Comparison of ENCODE assay signal across 11 mouse cellular contexts in the genomic region with DNA sequence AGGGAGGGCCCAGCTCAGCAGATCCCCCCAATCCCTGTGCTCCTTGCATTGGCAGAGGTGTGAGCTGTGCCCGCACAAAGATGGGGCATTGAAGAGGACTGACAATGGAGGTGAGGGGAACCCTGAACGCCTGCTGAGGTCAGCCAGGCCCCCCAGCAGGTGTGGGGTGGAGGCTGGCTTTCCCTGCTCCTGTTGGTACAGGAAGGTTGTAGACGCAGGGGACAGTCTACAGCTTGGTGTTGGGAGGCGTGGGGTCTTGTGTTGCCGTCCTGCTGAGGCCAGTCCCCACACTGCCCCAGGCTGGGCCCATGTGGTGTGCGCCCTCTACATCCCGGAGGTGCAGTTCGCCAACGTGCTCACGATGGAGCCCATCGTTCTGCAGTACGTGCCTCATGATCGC. TPM values are rescaled to one million over a fixed set of nuclear protein-coding genes. Genes with fewer than 3 reads are reported as not detected.
DNase-seq lines count a peak whose midpoint lies in the region; ATAC-seq and TF ChIP-seq lines count a peak whose summit lies in the region.
"Had no signal": no experiment of that assay in that cellular context is flagged by ENCODE, and none has a peak within 500 bp of the region (broad histone marks: within the 10 kb centered on the region; RNA-seq: fewer than 3 reads in every experiment).

No protein-coding gene starts in this region.

- H3K36me3 ChIP-seq in heart, embryonic 14.5 days (ENCODE audit: control insufficient read depth, insufficient read depth, low read length): peaks cover 50% of the 10 kb centered on the region
- H3K36me3 ChIP-seq in ES-Bruce4 (ENCODE audit: control insufficient read depth, insufficient read depth, low read length, poor library complexity, severe bottlenecking): peaks cover 19% of the 10 kb centered on the region
- H3K36me3 ChIP-seq in embryonic facial prominence, embryonic 14.5 days (ENCODE audit: control insufficient read depth, insufficient read depth, low read length): peaks cover 48% of the 10 kb centered on the region
- H3K36me3 ChIP-seq in limb, embryonic 15.5 days: peaks cover 48% of the 10 kb centered on the region

- no peak overlapping the region for H3K27ac ChIP-seq in heart, embryonic 14.5 days (replicated peaks in 1 of 2; ENCODE audit: control insufficient read depth in 1 of 2, insufficient read depth in 1 of 2, low read depth in 2 of 2, low read length in 2 of 2)
- H3K27ac ChIP-seq in ES-Bruce4 (ENCODE audit: insufficient read depth, low read length): peak overlapping the region; percentile 74
- no peak overlapping the region for H3K27ac ChIP-seq in embryonic facial prominence, embryonic 14.5 days (replicated peaks; ENCODE audit: low read depth, low read length)
- no peak overlapping the region for H3K27ac ChIP-seq in limb, embryonic 15.5 days
- H3K27ac ChIP-seq: liver, embryonic 14.5 days had no signal

- peak overlapping the region; percentile 95; the same call in 1 of the 2 replicates for H3K9ac ChIP-seq in heart, embryonic 14.5 days (ENCODE audit: low read length)
- H3K9ac ChIP-seq in ES-Bruce4 (ENCODE audit: low read depth, poor library complexity, severe bottlenecking): peak overlapping the region; percentile 99
- no peak overlapping the region for H3K9ac ChIP-seq in embryonic facial prominence, embryonic 14.5 days (ENCODE audit: low read depth, low read length)
- no peak overlapping the region for H3K9ac ChIP-seq in limb, embryonic 15.5 days
- H3K9ac ChIP-seq: liver, embryonic 14.5 days had no signal

- no peak overlapping the region for H3K4me3 ChIP-seq in heart, embryonic 14.5 days (ENCODE audit: control insufficient read depth in 1 of 2, insufficient read depth in 1 of 2, low read depth in 1 of 2, low read length in 2 of 2)
- peak overlapping the region; percentile 84 for H3K4me3 ChIP-seq in ES-Bruce4 (ENCODE audit: low read depth, low read length)
- no peak overlapping the region for H3K4me3 ChIP-seq in embryonic facial prominence, embryonic 14.5 days (ENCODE audit: low read depth, low read length)
- H3K4me3 ChIP-seq in limb, embryonic 15.5 days: peak overlapping the region; percentile 87; the same call in 1 of the 2 replicates

- no peak overlapping the region for H3K4me2 ChIP-seq in heart, embryonic 14.5 days (ENCODE audit: low read length)
- H3K4me2 ChIP-seq in embryonic facial prominence, embryonic 14.5 days (ENCODE audit: low read depth, low read length): 0 out of 2 replicates have a peak overlapping the region, but pooled peaks have one; percentile 74
- H3K4me2 ChIP-seq in limb, embryonic 15.5 days: no peak overlapping the region

- no peak for DNase-seq in heart, postnatal 10 days
- no peak for DNase-seq in embryonic facial prominence, embryonic 14.5 days (ENCODE audit: low spot score)
- DNase-seq in thymus, postnatal 36 days: no peak
- DNase-seq in gastrocnemius, postnatal 4 days (ENCODE audit: low spot score in 2 of 2): no peak
- DNase-seq in right cerebral cortex, postnatal 25 days: no peak
- DNase-seq: adrenal gland, postnatal 36 days; cerebellum, adult 2 months had no signal

- WGBS in heart, embryonic 14.5 days: 89% methylated on average over 13 of the region's 13 CpGs
- WGBS in embryonic facial prominence, embryonic 14.5 days: 89% methylated on average over 13 of the region's 13 CpGs
- WGBS in limb, embryonic 15.5 days: 91% methylated on average over 13 of the region's 13 CpGs

- no peak for ATAC-seq in heart, embryonic 14.5 days (ENCODE audit: insufficient number of reproducible peaks, insufficient read depth, low FRiP score, low read depth)
- ATAC-seq in embryonic facial prominence, embryonic 14.5 days (ENCODE audit: low read depth): no peak
- ATAC-seq in limb, embryonic 15.5 days (ENCODE audit: insufficient number of reproducible peaks, low FRiP score, low TSS enrichment, low read depth): no peak

- H3K4me1 ChIP-seq in heart, embryonic 14.5 days (ENCODE audit: control insufficient read depth in 2 of 2, insufficient read depth in 2 of 2, low read length in 2 of 2): peaks cover 47 to 52% of the 10 kb centered on the region in 2 experiments
- H3K4me1 ChIP-seq in ES-Bruce4 (ENCODE audit: control insufficient read depth, insufficient read depth, low read length): peaks cover 7% of the 10 kb centered on the region
- peaks cover 22% of the 10 kb centered on the region for H3K4me1 ChIP-seq in embryonic facial prominence, embryonic 14.5 days (ENCODE audit: control insufficient read depth, insufficient read depth, low read length)
- H3K4me1 ChIP-seq in limb, embryonic 15.5 days: peaks cover 58% of the 10 kb centered on the region

- TF ChIP-seq EP300 in ES-Bruce4 (IDR thresholded peaks at IDR 0.05; ENCODE audit: insufficient read depth, low read depth, low read length): no peak

- no peak for TF ChIP-seq CTCF in ES-Bruce4 (IDR thresholded peaks at IDR 0.05; ENCODE audit: low read depth, low read length)

- H3K27me3 ChIP-seq in heart, embryonic 14.5 days (ENCODE audit: control insufficient read depth, insufficient read depth, low read length): no peaks in the 10 kb centered on the region
- H3K27me3 ChIP-seq in ES-Bruce4 (ENCODE audit: control insufficient read depth, insufficient read depth, low read length, poor library complexity, severe bottlenecking): no peaks in the 10 kb centered on the region
- H3K27me3 ChIP-seq in embryonic facial prominence, embryonic 14.5 days (replicated peaks; ENCODE audit: control insufficient read depth, insufficient read depth, low read length): peaks cover 18% of the 10 kb centered on the region
- H3K27me3 ChIP-seq in limb, embryonic 15.5 days: peaks cover 17% of the 10 kb centered on the region

- TF ChIP-seq POLR2A in ES-Bruce4 (IDR thresholded peaks at IDR 0.05; ENCODE audit: insufficient read depth, low read length): no peak

- no peaks in the 10 kb centered on the region for H3K9me3 ChIP-seq in heart, embryonic 14.5 days (ENCODE audit: control insufficient read depth, low read length)
- H3K9me3 ChIP-seq in ES-Bruce4 (replicated peaks; ENCODE audit: control insufficient read depth, insufficient read depth, low read length, poor library complexity, severe bottlenecking): no peaks in the 10 kb centered on the region
- H3K9me3 ChIP-seq in embryonic facial prominence, embryonic 14.5 days (ENCODE audit: control insufficient read depth, low read length): no peaks in the 10 kb centered on the region
- H3K9me3 ChIP-seq in limb, embryonic 15.5 days: no peaks in the 10 kb centered on the region

- intact Hi-C loops in heart, postnatal 10 days (cut with DNase I): no loop called here

RNA-seq across cellular contexts. Expression of gene Mllt6, which starts 2.2 kb away (rescaled TPM):
- 3.2 and 3.3 TPM in 2 replicates for polyA plus RNA-seq in heart, embryonic 14.5 days (2014; fragmentation: Nextera tagmentation; extraction: Ambion mirVana)
- total RNA-seq in heart, postnatal 10 days (2021): 10 to 100 TPM; 55.8 to 61.7 TPM
- 23.7 and 25.2 TPM in 2 replicates for polyA plus RNA-seq in ES-Bruce4 (2011; ENCODE audit: insufficient read depth, insufficient read length, low read depth, missing spikeins)
- 3.5 and 4.5 TPM in 2 replicates for polyA plus RNA-seq in embryonic facial prominence, embryonic 14.5 days (2014; fragmentation: Nextera tagmentation; extraction: Ambion mirVana)
- 2.4 and 2.6 TPM in 2 replicates for polyA plus RNA-seq in limb, embryonic 15.5 days (2015; fragmentation: Nextera tagmentation; extraction: Ambion mirVana)
- total RNA-seq in gastrocnemius, postnatal 4 days (2021): 10 to 100 TPM; 30.8 to 32.1 TPM

RNA-seq across cellular contexts. Expression of gene Cisd3, which starts 20.2 kb away (rescaled TPM):
- 52.6 and 63.2 TPM in 2 replicates for polyA plus RNA-seq in heart, embryonic 14.5 days (2014; fragmentation: Nextera tagmentation; extraction: Ambion mirVana)
- total RNA-seq in heart, postnatal 10 days (2021): 100 to 1,000 TPM; 120 TPM
- polyA plus RNA-seq in ES-Bruce4 (2011; ENCODE audit: insufficient read depth, insufficient read length, low read depth, missing spikeins): 62.3 and 77.2 TPM in 2 replicates
- polyA plus RNA-seq in embryonic facial prominence, embryonic 14.5 days (2014; fragmentation: Nextera tagmentation; extraction: Ambion mirVana): 24.5 and 29.3 TPM in 2 replicates
- 13.5 and 18.6 TPM in 2 replicates for polyA plus RNA-seq in limb, embryonic 15.5 days (2015; fragmentation: Nextera tagmentation; extraction: Ambion mirVana)
- total RNA-seq in gastrocnemius, postnatal 4 days (2021): 10 to 100 TPM; 65.5 to 72.0 TPM

RNA-seq across cellular contexts. Expression of gene Pcgf2, which starts 34.9 kb away (rescaled TPM):
- polyA plus RNA-seq in heart, embryonic 14.5 days (2014; fragmentation: Nextera tagmentation; extraction: Ambion mirVana): 12.5 and 14.5 TPM in 2 replicates
- total RNA-seq in heart, postnatal 10 days (2021): 10 to 100 TPM; 21.4 to 21.7 TPM
- 74.6 and 84.0 TPM in 2 replicates for polyA plus RNA-seq in ES-Bruce4 (2011; ENCODE audit: insufficient read depth, insufficient read length, low read depth, missing spikeins)
- polyA plus RNA-seq in embryonic facial prominence, embryonic 14.5 days (2014; fragmentation: Nextera tagmentation; extraction: Ambion mirVana): 12.7 and 13.2 TPM in 2 replicates
- polyA plus RNA-seq in limb, embryonic 15.5 days (2015; fragmentation: Nextera tagmentation; extraction: Ambion mirVana): 13.1 and 14.7 TPM in 2 replicates
- total RNA-seq in gastrocnemius, postnatal 4 days (2021): 10 to 100 TPM; 27.3 to 33.0 TPM

RNA-seq across cellular contexts. Expression of gene Epop, which starts 35.9 kb away (rescaled TPM):
- polyA plus RNA-seq in heart, embryonic 14.5 days (2014; fragmentation: Nextera tagmentation; extraction: Ambion mirVana): 0.77 and 1.00 TPM in 2 replicates
- 1 to 10 TPM in 1 of 2 experiments, under 1 TPM in 1; 0.57 to 1.0 TPM for total RNA-seq in heart, postnatal 10 days (2021)
- 39.3 and 44.1 TPM in 2 replicates for polyA plus RNA-seq in ES-Bruce4 (2011; ENCODE audit: insufficient read depth, insufficient read length, low read depth, missing spikeins)
- polyA plus RNA-seq in embryonic facial prominence, embryonic 14.5 days (2014; fragmentation: Nextera tagmentation; extraction: Ambion mirVana): 2.4 and 3.4 TPM in 2 replicates
- polyA plus RNA-seq in limb, embryonic 15.5 days (2015; fragmentation: Nextera tagmentation; extraction: Ambion mirVana): 1.9 and 3.2 TPM in 2 replicates
- total RNA-seq in gastrocnemius, postnatal 4 days (2021): under 1 TPM; 0.47 to 0.76 TPM

RNA-seq across cellular contexts. Expression of gene Psmb3, which starts 37.8 kb away (rescaled TPM):
- polyA plus RNA-seq in heart, embryonic 14.5 days (2014; fragmentation: Nextera tagmentation; extraction: Ambion mirVana): 430 and 441 TPM in 2 replicates
- 100 to 1,000 TPM; 184 to 186 TPM for total RNA-seq in heart, postnatal 10 days (2021)
- polyA plus RNA-seq in ES-Bruce4 (2011; ENCODE audit: insufficient read depth, insufficient read length, low read depth, missing spikeins): 296 and 332 TPM in 2 replicates
- polyA plus RNA-seq in embryonic facial prominence, embryonic 14.5 days (2014; fragmentation: Nextera tagmentation; extraction: Ambion mirVana): 474 and 478 TPM in 2 replicates
- polyA plus RNA-seq in limb, embryonic 15.5 days (2015; fragmentation: Nextera tagmentation; extraction: Ambion mirVana): 413 and 414 TPM in 2 replicates
- total RNA-seq in gastrocnemius, postnatal 4 days (2021): 100 to 1,000 TPM; 203 to 227 TPM

Comparison
In these comparisons a context has a peak if more than half of its experiments do, and no peak if none do; other contexts are left out.
1. H3K4me3 ChIP-seq: peak in ES-Bruce4 (single experiment) and limb, embryonic 15.5 days (single experiment); none in heart, embryonic 14.5 days (0 of 2) and embryonic facial prominence, embryonic 14.5 days (single experiment).
2. H3K9ac ChIP-seq: peak in heart, embryonic 14.5 days (single experiment) and ES-Bruce4 (single experiment); none in embryonic facial prominence, embryonic 14.5 days (single experiment) and limb, embryonic 15.5 days (single experiment).